Mouse (Mus musculus) liver (tissue): ENCODE data around the gene Fbll1.

Experiments used
- DNase-seq: peaks from one replicate; pipeline ENCODE4 v3.0.0-alpha.2; 2020; ENCODE audit warnings: mixed read lengths

The Fbll1 gene

DNA sequence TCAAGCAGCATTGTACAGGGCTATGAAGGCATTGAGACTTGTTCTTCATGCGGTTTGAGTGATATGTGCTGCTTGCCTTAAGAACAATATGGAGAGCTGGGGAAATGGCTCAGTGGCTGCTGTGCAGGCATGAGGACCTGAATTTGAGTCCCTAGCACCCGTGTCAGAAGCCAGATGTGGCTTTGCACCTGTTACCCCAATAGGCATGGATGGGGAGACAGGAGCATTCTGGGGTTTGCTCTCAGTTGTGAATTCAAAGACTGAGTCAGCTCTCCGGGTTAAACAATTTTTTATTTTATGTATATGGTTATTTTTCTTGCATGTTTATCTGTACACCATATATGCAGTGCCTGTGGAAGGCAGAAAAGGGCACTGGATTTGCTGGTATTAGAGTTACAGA, 16.2 kb downstream of the Fbll1 start:
- no peak for DNase-seq

DNA sequence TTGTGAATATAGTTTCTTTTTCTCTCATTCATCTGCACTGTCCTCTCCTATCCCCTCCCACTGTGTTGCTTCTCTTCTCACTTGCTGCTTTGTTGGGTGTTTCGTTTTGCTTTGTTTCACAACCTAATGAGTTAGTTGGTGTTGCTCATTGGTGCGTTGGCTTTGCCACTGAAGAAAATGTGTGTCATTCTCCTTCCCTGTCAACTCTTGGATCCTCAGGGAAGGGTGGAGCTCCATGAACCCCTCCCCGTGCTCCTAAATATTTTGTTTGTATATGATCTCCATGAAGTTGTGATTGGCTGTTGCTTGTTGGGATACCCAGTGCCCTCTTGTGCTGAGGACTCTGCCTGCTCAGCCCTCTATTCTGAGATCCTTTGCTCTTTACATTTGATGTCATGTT, 18.3 kb downstream of the Fbll1 start:
- no peak for DNase-seq

DNA sequence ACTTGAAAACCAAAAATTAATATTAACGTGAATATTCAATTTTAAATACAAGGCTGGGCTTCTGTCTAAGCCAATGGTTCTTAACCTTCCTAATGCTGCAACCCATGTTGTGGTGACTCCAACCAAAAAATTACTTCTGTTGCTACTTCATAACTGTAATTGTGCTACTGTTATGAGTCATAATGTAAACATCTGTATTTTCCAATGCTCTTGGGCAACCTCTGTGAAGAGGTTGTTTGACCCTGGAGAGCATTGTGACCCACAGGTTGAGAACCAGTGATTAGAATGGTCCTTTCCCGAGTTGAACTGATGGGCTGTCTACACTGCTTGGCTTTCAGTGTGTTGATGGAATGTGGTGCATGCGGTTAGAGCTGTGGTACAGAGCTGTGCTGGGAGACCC, 22.2 kb downstream of the Fbll1 start:
- no peak for DNase-seq

DNA sequence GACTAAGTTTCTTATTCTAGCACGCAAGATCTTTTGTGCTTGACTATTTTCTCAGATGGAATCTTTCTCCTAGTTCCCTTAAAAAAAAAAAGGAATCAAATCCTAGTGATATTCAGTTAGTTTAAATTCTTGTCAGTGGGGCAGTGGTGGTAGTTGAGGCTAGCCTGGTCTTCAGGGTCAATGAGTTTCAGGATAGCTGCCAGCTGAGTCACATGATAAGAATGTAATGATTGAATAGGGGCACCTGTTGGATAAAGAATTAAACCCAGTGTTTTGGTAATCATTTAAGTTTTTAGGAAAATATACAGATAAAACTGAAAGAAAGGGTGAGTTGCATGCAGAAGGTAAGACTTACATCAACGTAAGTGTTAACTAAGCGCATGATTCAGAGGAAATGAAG, 23.1 kb downstream of the Fbll1 start:
- DNase-seq, result no peak

DNA sequence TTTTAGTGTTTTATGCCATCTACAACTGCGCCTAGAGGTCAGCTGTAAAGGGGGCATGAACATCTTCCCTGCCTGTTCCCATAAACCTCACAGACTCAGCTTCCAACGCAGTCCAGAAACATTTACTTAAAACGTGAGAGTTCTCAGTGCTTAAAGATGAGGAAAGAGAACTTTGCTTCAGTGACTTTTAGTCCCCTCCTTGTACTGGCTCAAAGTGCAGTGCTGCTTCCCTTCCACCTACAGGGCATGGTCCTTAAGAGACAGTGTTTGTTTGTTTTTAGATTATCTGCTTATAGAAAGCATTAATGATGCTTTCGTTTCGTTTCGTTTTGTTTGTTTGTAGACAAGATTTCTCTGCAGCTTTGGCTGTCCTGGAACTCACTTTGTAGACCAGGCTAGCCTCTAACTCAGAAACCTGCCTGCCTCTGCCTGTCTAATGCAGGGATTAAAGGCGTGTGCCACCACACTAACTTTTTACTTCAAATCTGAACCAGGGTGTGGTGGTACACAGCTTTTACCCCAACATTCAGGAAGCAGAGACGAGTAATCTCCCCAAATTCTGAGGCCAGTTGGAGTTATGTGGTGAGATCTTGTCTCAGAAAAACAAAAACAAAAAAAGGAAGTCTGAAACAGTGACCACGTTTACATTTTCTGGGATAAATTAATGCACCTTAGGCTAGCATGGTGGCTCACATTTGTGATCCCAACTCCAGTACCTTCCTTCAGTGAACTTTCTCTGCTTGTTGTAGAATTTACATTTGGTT, 27.8 kb downstream of the Fbll1 start:
- no peak for DNase-seq

DNA sequence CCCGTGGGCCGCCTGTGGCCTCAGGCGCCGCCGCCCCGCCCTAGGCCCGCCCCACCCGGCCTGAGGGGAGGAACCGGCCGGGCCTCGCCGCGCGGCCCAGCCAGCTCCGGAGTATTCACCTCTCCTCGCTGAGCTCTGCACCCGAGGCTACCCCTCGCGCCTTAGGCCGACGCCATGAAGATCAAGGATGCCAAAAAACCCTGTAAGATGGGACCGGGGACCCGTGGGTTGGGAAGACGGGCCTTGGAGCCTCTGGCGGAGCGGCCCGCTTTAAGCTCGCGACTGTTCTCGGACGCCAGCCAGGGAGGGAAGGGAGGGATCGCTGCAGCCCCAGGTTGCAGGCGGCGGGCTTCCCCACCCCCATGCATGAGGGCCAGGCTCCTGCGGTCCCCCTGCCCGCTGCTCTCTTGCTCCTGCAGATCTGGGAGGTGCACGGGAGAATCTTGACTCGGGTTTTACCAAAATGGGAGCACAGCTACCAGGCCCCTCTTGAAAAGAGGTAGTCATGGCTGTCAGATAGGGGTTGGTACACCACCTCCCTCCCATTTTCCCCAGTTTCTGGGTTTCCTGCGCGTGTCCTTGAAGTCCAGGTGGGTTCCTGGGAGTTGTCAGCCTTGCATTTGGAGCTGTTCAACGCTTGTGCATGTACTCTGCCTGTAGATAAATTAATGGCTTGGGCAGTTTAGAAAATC, 28.8 kb downstream of the Fbll1 start:
- peak; percentile 85 for DNase-seq

DNA sequence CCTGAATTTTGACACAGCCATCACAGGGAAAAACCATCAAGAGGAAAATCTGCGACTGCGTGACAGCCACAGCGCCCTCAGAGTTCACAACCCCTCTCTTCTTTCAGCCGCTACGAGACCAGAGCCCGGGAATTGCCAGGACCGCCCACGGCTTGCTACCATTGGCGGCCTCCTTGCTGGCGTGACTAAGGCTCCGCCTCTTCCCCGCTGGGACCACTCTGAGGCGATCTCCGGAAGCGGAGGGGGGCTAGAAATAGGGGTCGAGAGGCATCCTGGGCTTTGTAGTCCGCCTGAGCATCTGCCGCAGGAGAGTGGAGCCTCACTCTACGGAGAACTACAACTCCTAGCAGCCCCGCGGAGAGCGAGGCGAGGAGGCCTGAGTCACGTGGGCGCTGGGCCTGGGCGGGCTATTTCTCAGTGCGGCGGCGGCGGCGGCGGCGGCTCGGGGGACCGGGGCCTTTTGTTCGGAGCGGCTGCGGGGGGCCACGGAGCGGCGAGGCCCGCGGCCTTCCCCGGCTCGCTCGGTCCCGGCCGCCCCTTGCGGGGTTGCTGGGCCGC, 29.4 kb downstream of the Fbll1 start, which contains the start of gene Pank3:
Pank3 (plus strand) TSS at position 297 of the 558 bp plus-strand sequence.
- DNase-seq, result peak; percentile 95

DNA sequence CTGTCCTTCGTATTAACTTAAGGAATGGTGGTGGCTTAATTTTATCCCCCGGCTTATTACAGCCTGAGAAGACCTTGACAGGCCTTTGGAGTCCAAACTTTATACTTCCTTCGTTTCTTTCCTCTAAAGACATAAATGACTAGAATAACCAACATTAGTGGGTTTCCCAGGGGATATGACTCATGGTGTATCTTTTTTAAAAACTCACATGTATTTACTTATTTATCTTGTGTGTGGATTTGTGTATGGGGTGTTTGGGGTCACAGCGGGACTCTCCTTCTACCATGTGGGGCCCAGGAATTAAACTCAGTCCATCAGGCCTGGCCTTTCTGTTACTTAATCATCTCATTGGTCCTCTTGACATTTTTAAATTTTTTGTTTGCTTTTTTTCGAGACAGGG, 31.8 kb downstream of the Fbll1 start:
- no peak for DNase-seq

DNA sequence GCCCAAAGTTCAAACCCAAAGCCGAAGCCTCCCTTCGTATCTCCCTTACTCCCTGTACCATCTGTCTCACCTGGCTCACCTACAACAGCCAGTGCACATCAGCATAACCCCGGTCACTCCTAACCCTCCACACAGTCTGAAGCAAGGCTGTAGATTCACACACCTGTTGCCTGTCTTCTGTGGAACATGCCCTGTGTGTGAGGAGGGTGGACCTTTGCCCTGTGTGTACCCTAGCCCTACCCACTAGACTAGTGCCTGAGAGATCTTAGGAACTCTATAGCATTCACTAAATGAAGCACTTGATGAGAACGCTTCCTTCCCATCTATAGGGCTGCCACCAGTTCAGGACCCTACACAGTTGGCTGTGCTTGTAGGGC, 38.1 kb downstream of the Fbll1 start:
- no peak for DNase-seq

DNA sequence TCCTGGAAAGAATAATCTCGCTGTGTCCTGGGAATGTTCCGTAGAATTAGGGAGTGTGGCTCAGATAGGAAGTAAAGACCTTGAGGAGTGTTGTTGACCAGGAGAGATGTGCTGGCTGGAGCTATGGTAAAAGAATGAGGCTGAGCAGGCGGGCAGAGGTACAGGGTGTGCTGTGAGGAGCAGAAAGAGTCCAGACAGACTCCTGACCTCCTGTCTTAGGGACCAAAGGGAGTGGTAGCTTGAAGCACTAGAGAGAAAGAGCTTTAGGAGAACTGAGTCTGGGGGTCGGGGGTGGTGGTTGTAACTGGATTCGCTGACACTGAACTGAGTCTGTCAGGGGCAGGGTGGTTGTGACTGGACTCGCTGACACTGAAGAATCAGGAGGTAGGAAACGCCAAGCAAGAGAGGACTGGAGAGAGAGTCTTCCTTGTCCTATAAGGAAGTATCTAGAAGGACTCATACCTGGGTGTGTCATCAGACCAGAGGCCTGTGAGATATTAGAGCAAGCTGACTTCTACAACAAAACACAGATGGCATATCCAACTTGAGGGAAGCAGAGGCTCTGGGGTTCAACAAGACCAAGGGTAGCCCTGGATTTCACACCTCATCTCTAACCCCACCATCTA, 38.6 kb downstream of the Fbll1 start:
- DNase-seq, result no peak

DNA sequence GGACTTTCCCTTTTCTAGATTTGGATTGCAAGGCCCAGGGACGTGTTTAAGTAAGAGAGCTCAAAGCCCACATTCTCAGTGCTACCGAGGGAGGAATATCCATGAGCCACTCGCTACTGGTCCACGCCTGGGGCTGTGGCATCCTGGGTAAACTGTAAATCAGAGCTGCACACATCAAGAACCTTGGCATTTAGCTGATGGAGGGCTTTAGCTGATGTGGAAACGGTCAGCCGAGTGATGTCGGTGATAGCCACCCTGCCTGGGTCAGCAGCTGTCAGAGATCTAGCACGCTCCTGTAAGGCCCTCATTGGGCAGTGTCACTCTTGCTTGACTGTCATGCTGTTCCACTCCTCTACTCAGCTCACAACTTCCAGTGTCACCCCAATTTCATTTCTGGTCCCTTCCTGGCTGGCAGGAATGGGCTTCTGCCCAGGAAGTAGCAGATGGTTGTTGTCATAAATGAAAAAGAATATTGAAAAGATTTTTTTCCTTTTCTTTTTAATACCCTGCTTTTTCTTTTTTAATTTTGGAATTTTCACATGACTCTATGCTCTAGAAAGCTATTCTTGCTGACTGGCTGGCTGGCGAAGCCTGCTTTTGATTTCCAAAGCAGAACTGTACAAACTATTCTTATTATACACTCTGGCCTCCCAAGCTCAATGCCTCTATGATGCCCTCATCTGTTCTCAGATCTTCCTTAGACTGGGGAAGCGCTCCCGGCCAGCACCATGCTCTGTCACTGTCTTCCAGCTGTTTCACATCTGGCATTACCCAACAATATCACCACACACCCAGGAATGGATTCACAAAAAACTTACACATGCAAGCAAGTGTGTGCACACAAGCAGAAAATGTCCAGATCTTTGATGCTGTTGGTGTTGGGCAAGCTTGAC, 42.0 kb downstream of the Fbll1 start:
- DNase-seq, result no peak

DNA sequence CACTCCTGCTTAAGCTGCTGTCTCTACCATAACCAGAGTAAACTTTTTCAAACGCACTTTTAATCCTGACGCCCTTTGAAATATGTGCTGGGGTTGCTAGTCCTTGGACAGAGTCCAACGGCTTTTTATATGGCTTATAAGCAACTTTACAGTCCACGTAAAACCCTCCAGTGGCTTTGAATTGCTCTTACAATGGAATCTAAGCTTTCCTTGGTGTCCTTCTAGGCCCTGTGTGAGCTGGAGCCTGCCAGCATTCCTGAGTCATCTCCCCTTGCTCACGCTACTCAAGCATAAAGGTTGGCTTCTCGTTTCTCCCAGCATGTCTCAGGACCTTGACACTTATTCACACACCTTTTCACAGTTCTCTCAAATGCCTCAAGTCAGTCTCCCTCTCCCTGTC, 43.1 kb downstream of the Fbll1 start:
- no peak for DNase-seq

DNA sequence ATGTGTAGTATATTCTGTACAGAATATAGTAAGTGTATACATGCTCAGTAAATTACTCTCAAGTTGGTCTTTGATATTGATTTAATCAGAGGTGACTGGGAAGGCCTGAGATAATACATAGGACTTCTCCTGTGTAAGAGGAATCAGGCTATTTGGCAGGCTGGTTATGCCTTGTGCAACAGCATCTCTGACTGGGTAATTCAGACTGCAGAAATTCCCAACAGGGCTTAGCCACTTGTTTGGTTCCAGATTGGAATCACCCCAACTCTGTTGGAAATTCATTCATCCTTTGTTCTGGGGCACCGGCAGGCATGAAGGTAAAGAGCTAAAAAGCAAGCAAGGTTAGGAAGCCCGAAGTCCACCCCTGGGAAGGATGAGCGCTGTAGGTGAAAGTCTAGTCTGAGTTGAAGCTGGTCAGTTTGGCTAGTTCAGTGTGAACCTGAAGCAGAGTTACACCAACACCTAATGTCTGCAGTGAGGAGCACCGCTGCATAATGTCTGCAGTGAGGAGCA, 43.7 kb downstream of the Fbll1 start:
- DNase-seq, result no peak

DNA sequence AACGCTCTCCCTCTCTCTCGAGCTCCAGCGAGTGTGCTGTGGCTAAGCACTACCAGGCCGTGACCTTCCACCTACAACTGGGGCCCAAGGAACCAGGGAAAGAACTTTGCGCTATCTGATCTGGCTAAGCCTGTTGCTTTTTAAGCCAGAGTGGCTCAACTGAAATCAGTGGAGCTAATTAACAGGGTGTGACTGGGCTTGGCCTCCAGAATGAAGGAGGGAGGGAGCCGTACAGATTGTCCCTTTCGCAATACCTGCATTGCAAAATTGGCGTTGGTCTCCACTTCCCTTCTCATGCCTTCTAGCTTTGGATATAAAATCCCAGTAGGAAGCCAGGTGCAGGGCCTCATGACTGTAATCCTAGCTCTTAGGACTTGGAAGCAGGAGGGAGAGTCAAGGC, 48.1 kb downstream of the Fbll1 start:
- DNase-seq, result no peak
